Mouse (Mus musculus) heart, embryonic 15.5 days (tissue): Measurements from ENCODE around the gene Col4a3bp. TPM values are rescaled to one million over a fixed set of nuclear protein-coding genes. Genes with fewer than 3 reads are reported as not detected.

Experiments used
- ATAC-seq: fragments of 200-750 bp; cut with Nextera tagmentation; replicated peaks from 2 replicates; pipeline ENCODE4 v1.8.0; 2017; ENCODE audit warnings: low read depth, moderate TSS enrichment; ENCODE audit not compliant: insufficient number of reproducible peaks, insufficient read depth, low FRiP score
- H3K27ac ChIP-seq: fragments of 300-500 bp; sonication (generic); 2 replicates; pipeline ENCODE4 v1.5.1; 2015; ENCODE audit warnings: mild to moderate bottlenecking, inconsistent platforms
- H3K27me3 ChIP-seq: fragments of 300-500 bp; sonication (generic); 2 replicates; pipeline ENCODE4 v1.6.1; 2015; ENCODE audit warnings: inconsistent platforms
- H3K36me3 ChIP-seq: fragments of 300-500 bp; sonication (generic); 2 replicates; pipeline ENCODE4 v1.6.1; 2015; ENCODE audit warnings: mild to moderate bottlenecking, inconsistent platforms
- H3K4me1 ChIP-seq: fragments of 300-500 bp; sonication (generic); replicated peaks from 2 replicates; pipeline ENCODE4 v1.6.1; 2015; ENCODE audit warnings: inconsistent platforms
- H3K4me2 ChIP-seq: fragments of 300-500 bp; sonication (generic); 2 replicates; pipeline ENCODE4 v1.6.1; 2015; ENCODE audit warnings: inconsistent platforms, mild to moderate bottlenecking, moderate library complexity
- H3K4me3 ChIP-seq: fragments of 300-500 bp; sonication (generic); 2 replicates; pipeline ENCODE4 v1.5.1; 2015; ENCODE audit warnings: mild to moderate bottlenecking, inconsistent platforms
- H3K9ac ChIP-seq: fragments of 300-500 bp; sonication (generic); 2 replicates; pipeline ENCODE4 v1.6.1; 2015; ENCODE audit warnings: mild to moderate bottlenecking, inconsistent platforms
- H3K9me3 ChIP-seq: fragments of 300-500 bp; sonication (generic); replicated peaks from 2 replicates; pipeline ENCODE4 v1.6.1; 2016; ENCODE audit warnings: inconsistent platforms
- WGBS: fragments of 180-500 bp; shearing (Covaris S2); methylation state at CpG from one replicate; pipeline ENCODE4 v1.1.7; 2015; ENCODE audit warnings: mixed read lengths; 5-methylcytosine and 5-hydroxymethylcytosine counted together
- polyA plus RNA-seq: library from polyadenylated mRNA; unstranded; fragments of >200 nt; fragmentation: Nextera tagmentation; extraction: Ambion mirVana; gene quantifications from 2 replicates; pipeline ENCODE4 v1.2.1, GENCODE M21; 2015

The Col4a3bp gene
- polyA plus RNA-seq = 8.3 and 8.4 TPM in 2 replicates

GRCm38 (mm10) chr13:96542081-96542889 lies at the start of gene Col4a3bp, which contains the start of gene Polk:
TSS of gene Col4a3bp (plus strand) at chr13:96542618.
TSS of gene Polk (minus strand) at chr13:96542579.
- H3K9ac ChIP-seq = peak within 1 kb of the TSS; percentile 98
- peaks cover 9% of the 10 kb centered on the region; the same call in 1 of the 2 replicates for H3K4me1 ChIP-seq
- peak within 1 kb of the TSS; percentile 96 for H3K27ac ChIP-seq
- peak within 1 kb of the TSS; percentile 77 for H3K4me2 ChIP-seq
- WGBS = under 1% methylated on average over 48 of the region's 50 CpGs
- no peaks in the 10 kb centered on the region for H3K27me3 ChIP-seq
- ATAC-seq = peak; percentile 99
- no peaks in the 10 kb centered on the region for H3K36me3 ChIP-seq
- peak within 1 kb of the TSS; percentile 83 for H3K4me3 ChIP-seq
- H3K9me3 ChIP-seq = no peaks in the 10 kb centered on the region

DNA sequence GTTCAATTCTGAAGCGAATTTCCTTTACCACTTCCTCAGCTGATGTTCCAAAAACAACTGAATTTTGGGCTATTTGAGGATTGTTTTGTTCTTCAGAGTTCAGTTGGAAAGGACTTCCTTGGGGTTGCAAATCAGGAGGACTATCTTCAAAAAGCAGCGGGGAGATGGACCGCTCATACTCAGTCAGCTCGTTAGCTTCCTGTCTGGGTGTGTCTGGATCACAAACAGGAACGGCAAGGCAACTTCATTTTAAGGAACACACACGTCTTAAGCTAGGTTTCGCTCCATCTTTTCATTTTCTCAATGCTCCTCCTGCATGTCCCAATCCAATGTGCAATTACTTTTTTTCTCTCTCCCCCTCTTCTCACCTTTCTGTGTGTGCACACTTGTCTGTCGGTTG lies 45.8 kb upstream of the Col4a3bp start:
- ATAC-seq = no peak
- H3K9me3 ChIP-seq = no peaks in the 10 kb centered on the region
- WGBS = 80% methylated on average over 8 of the region's 8 CpGs

DNA sequence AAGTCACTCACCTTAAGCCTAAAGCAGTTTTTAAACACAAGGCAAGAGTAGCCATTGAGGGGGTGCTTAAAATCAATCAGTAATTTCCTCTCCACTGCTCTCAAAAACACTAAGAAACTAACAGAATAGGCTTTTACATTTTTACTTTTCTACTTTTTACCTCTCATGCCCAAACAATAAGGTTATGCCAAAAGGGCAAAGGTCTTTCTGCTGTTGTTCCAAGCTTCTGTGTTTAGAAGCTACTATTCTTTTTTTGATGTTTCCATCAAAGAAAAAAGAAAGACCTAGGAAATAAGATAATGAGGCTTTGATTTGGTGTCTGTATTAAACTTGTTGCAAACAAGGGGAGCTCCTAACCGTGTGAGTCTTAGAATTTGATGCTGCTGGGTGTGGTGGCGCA lies 42.5 kb upstream of the Col4a3bp start:
- Histone ChIP-seq H3K4me3 (no peak overlapping the region), H3K36me3 (peaks cover 9% of the 10 kb centered on the region; the same call in 1 of the 2 replicates), H3K9me3 (no peaks in the 10 kb centered on the region), H3K27ac (no peak overlapping the region), H3K27me3 (no peaks in the 10 kb centered on the region), H3K9ac (no peak overlapping the region), H3K4me1 (peaks cover 3% of the 10 kb centered on the region; the same call in 1 of the 2 replicates), H3K4me2 (no peak overlapping the region)
- WGBS = 87% methylated on average over 2 of the region's 2 CpGs
- ATAC-seq = no peak

More for the DNA sequence above, 45.8 kb upstream of the Col4a3bp start:
- H3K36me3 ChIP-seq = peaks cover 9% of the 10 kb centered on the region; the same call in 1 of the 2 replicates
- no peaks in the 10 kb centered on the region for H3K27me3 ChIP-seq
- H3K9ac ChIP-seq = no peak overlapping the region
- H3K4me1 ChIP-seq = no peaks in the 10 kb centered on the region
- H3K27ac ChIP-seq = no peak overlapping the region
- H3K4me3 ChIP-seq = no peak overlapping the region
- no peak overlapping the region for H3K4me2 ChIP-seq

GRCm38 (mm10) chr13:96505661-96506060 lies 36.8 kb upstream of the Col4a3bp start:
- Histone ChIP-seq H3K4me2 (no peak overlapping the region), H3K4me1 (peaks cover 10% of the 10 kb centered on the region; the same call in 1 of the 2 replicates), H3K27me3 (no peaks in the 10 kb centered on the region), H3K9ac (no peak overlapping the region), H3K27ac (no peak overlapping the region), H3K4me3 (no peak overlapping the region), H3K9me3 (no peaks in the 10 kb centered on the region), H3K36me3 (peaks cover 3% of the 10 kb centered on the region; the same call in 1 of the 2 replicates)
- no peak for ATAC-seq
- WGBS = 77% methylated on average over 4 of the region's 4 CpGs

DNA sequence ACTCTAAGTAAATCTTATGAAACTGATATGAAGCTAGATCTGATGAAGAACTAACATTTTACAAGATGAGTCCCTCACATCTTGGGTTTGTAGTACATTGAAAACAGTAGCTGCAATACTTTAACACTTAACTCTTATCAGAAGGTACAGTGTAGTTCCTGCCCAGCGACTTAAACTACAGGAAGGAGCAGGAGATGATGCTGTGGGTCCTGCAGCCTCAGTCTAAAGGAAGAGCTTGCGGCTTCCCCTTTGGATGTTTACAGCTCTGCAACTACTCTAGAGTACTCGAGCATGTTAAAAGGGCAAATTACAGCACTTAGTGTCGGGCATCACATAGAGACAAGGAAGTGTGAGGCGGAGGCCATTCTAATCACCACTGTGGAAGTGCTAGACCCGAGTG lies 36.1 kb upstream of the Col4a3bp start:
- H3K36me3 ChIP-seq = no peaks in the 10 kb centered on the region
- H3K4me2 ChIP-seq = no peak overlapping the region
- H3K9me3 ChIP-seq = no peaks in the 10 kb centered on the region
- H3K9ac ChIP-seq = no peak overlapping the region
- ATAC-seq = no peak
- H3K27me3 ChIP-seq = no peaks in the 10 kb centered on the region
- no peak overlapping the region for H3K27ac ChIP-seq
- no peak overlapping the region for H3K4me3 ChIP-seq
- 54% methylated on average over 6 of the region's 6 CpGs for WGBS
- H3K4me1 ChIP-seq = peaks cover 10% of the 10 kb centered on the region; the same call in 1 of the 2 replicates

DNA sequence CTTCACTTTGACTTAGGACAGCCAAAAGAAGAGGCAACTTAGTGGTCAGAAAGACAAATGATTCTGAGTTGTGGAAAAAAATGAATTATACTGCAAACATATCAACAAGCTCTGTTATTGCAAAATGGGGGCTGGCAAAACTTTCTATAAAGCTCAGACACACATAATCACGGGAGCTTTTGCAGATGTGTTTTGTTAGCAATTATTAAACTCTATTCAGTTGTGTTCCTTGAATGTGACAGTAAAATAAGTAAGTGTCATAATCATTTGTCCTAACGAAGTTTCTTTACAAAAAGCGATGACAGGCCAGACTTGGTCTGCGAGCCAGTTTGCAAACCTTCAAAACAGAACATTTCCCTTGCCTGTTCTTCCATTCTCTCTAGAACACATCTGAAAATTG lies 34.9 kb upstream of the Col4a3bp start:
- Histone ChIP-seq H3K4me3 (no peak overlapping the region), H3K27ac (no peak overlapping the region), H3K4me2 (no peak overlapping the region), H3K27me3 (no peaks in the 10 kb centered on the region), H3K9me3 (no peaks in the 10 kb centered on the region), H3K9ac (no peak overlapping the region), H3K4me1 (peaks cover 9% of the 10 kb centered on the region; the same call in 1 of the 2 replicates), H3K36me3 (no peaks in the 10 kb centered on the region)
- no peak for ATAC-seq
- 83% methylated on average over 4 of the region's 4 CpGs for WGBS

DNA sequence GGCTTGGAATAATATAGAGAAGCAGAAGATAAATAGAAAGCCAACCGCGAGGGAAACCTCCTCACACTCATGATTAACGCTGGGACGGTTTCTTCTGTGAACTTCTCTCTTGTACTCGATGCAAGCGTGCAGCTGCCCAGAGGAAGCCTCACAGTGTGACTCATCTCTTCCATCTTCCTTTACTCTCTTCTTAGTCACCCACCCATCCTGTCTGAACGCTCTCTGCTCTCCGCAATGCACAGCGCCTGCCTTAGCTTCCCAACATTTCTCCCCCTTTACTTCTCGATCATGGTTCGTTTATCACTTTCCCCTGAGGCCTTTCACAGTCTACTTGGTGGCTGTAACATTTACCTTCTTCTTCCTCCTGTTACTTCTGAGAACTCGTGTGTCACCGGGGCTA lies 31.8 kb upstream of the Col4a3bp start:
- WGBS = 55% methylated on average over 13 of the region's 13 CpGs
- Histone ChIP-seq H3K4me1 (peaks cover 14% of the 10 kb centered on the region), H3K36me3 (no peaks in the 10 kb centered on the region), H3K27ac (peak overlapping the region; percentile 51), H3K9ac (no peak overlapping the region), H3K27me3 (no peaks in the 10 kb centered on the region), H3K9me3 (no peaks in the 10 kb centered on the region), H3K4me3 (no peak overlapping the region), H3K4me2 (no peak overlapping the region)
- no peak for ATAC-seq

- Histone ChIP-seq H3K4me1 (peaks cover 14% of the 10 kb centered on the region), H3K9me3 (no peaks in the 10 kb centered on the region), H3K36me3 (peaks cover 2% of the 10 kb centered on the region; the same call in 1 of the 2 replicates), H3K4me2 (no peak overlapping the region), H3K9ac (no peak overlapping the region), H3K27me3 (no peaks in the 10 kb centered on the region), H3K27ac (peak overlapping the region; percentile 55; the same call in 1 of the 2 replicates), H3K4me3 (no peak overlapping the region)
- 67% methylated on average over 1 of the region's 1 CpGs for WGBS
- no peak for ATAC-seq
Measured at GRCm38 (mm10) chr13:96511262-96511661, 31.2 kb upstream of the Col4a3bp start.

- H3K4me1 ChIP-seq = peaks cover 14% of the 10 kb centered on the region
- H3K27ac ChIP-seq = peak overlapping the region; percentile 55
- H3K4me3 ChIP-seq = no peak overlapping the region
- H3K27me3 ChIP-seq = no peaks in the 10 kb centered on the region
- H3K36me3 ChIP-seq = peaks cover 4% of the 10 kb centered on the region; the same call in 1 of the 2 replicates
- WGBS = 43% methylated on average over 5 of the region's 5 CpGs
- H3K9ac ChIP-seq = no peak overlapping the region
- no peaks in the 10 kb centered on the region for H3K9me3 ChIP-seq
- ATAC-seq = no peak
- H3K4me2 ChIP-seq = no peak overlapping the region
Measured at GRCm38 (mm10) chr13:96511893-96512292, 30.5 kb upstream of the Col4a3bp start.

GRCm38 (mm10) chr13:96514154-96514942 lies 28.1 kb upstream of the Col4a3bp start:
- Histone ChIP-seq H3K4me2 (no peak overlapping the region), H3K9me3 (no peaks in the 10 kb centered on the region), H3K4me1 (peaks cover 14% of the 10 kb centered on the region), H3K36me3 (peaks cover 4% of the 10 kb centered on the region; the same call in 1 of the 2 replicates), H3K9ac (no peak overlapping the region), H3K27ac (peak overlapping the region; percentile 56; the same call in 1 of the 2 replicates), H3K27me3 (no peaks in the 10 kb centered on the region), H3K4me3 (no peak overlapping the region)
- ATAC-seq = no peak
- WGBS = 74% methylated on average over 5 of the region's 5 CpGs

- Histone ChIP-seq H3K27ac (no peak overlapping the region), H3K9ac (no peak overlapping the region), H3K27me3 (no peaks in the 10 kb centered on the region), H3K4me2 (no peak overlapping the region), H3K4me3 (no peak overlapping the region), H3K9me3 (no peaks in the 10 kb centered on the region; the same call in 1 of the 2 replicates), H3K36me3 (peaks cover 4% of the 10 kb centered on the region; the same call in 1 of the 2 replicates), H3K4me1 (peaks cover 7% of the 10 kb centered on the region)
- ATAC-seq = no peak
- WGBS = 92% methylated on average over 9 of the region's 9 CpGs
Measured at GRCm38 (mm10) chr13:96516249-96516648, 26.2 kb upstream of the Col4a3bp start.
